Mouse (Mus musculus): ENCODE data around the gene Tmem246. TPM values are rescaled to one million over a fixed set of nuclear protein-coding genes. Genes with fewer than 3 reads are reported as not detected.

Gene Tmem246
- total and polyA plus RNA-seq, 3 experiments, result 9.7 to 14.4 (median 12.8) TPM

DNA sequence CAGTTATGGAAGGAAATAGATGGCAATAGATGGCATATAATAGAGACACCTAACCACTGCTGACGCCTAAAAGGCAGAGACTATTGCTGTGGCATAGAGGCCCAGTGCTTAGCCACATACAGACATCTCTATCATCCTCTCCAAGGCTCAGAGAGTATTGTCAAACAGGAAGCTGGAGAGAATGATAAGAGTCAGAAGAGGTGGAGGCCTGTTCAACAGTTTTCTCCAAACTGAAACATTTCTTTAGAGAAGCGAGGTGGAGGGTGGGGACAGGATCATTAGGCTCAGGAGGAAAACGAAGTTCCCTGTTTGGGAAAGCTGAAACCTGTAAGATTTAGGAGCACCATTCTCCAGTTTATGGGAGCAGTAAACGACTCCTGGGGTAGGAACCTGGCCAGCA, 16.4 kb downstream of the Tmem246 start:
- DNase-seq, result no peak

DNA sequence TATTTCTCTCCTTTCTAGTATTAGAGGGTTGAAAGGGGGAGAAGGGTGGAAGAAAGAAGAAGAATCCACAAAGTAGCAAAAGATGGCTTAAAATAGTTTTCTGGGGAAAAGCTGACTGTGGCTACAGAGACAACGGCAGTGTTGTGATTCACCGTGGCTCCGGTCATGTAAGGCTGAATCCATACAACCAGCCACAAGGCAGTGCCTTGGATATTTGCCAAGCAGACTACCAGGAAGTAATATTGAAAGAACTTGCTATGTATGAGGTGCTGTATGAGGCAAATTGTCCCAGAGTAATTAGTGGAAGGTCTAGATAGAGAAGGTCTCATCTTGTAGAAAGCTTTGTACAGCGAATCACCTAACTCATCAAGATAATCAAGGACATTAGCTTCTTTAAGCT, 25.5 kb downstream of the Tmem246 start:
- DNase-seq, result no peak

DNA sequence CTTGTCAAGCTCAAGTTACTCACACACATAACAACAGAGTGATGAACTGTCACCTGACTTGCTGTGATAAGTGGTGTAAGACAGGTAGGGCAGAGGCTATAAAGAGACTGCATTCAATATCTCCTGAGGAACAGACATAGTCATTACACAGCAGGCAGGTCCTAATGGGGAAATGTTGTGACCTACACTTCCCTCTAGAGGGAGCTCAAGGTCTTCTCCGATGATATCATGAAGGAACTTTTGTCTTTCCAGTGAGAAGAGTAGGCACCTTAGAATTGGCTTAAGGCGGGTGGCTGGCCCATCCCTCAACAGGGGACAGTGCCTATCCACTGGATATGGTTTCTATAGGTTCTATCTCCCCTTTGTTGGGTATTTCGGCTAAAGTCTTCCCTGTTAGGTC, 30.1 kb downstream of the Tmem246 start:
- peak; percentile 60 for DNase-seq

DNA sequence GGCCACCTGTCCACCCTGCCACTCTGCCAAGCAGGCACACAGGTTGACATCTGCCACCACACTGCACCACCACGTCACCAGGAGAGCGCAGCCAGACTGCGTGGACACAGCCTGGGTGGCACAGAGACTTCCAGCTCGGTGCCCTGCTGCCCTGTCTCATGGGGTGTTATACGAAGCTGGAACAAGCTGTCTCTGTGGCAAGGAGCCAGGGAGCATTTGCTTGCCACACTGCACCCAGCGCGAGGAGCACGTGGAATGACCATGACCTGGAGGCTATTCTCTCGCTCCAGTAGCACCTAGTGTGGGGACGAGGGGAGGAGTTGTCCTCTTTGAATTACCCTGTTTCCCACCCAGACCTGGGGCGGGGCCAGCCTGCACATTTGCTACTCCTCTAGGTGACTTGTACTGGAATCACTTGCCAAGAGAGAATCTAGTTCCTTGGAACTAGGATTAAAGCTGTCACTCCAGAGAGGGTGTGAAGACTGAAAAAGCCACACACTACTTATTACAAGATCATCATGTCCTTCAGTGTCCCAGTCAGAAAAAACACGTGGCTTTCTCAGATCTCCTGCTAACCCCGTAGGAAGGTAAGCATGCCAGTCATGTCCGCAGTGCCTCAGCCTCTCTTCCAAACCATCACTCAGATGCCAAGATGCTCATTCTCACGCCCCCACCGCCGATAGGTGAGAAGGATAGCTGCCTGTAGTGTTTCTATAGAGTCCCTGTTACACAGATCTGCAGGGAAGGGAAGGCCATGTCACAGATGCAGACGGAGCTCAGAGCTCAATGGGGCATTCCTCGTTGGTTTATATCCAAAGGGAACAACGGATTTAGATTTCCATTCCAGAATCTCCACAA, 37.5 kb downstream of the Tmem246 start:
- peak; percentile 63 for DNase-seq

DNA sequence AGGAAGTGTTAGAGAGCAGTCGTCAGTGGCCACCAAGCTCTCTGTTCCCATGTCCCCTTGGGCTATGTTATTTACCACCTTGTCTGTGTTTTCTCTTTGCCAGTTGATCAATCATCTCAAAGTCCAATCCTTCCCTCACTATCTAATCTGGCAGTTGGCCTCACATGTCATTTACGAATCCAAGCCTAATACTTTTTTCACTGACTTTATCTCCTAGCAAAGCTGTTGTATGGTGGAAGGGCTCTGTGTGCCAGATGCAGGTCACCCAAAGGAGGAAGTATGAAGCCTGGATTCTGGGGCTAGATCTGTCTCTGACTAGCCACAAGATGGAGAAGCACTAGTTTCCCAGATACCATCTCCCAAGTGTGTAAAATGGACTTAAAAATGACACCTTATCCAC, 39.5 kb downstream of the Tmem246 start:
- DNase-seq, result no peak

DNA sequence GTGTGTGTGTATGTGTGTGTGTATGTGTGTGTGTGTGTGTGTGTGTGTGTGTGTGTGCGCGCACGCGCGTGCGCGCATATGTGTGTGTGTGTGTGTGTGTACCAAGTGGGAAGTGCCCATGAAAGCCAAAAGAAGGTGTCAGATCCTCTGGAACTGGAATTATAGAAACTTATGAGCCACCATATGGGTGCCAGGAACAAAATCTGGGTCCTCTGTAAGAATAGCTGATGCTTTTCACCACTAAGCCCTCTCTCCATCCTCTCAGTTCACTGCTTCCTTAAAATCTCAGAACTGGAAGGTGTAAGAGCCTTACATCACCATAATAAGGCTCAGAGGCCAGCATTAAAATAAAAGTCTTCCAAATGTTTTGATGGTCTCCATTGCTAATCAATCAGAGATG, 40.3 kb downstream of the Tmem246 start:
- DNase-seq, result no peak

DNA sequence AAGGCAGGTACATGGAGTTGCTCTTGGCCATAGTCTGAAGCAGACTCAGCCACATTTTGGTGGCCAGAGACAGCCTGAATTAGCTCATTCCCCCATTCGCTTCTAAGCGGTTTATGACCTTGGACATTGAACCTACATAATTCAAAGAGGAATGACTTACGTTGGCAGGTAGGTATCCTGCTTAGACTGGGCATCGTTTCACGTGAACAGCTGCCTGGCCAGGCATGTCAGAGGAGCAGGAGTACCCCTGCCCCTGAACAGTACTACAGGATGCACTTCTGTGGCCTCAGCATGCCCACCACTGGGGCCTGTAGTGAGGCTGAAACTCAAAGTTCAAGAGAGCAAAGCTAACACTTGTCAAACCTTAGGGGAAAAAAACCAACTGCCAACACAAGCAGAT, 44.3 kb downstream of the Tmem246 start:
- DNase-seq, result no peak

DNA sequence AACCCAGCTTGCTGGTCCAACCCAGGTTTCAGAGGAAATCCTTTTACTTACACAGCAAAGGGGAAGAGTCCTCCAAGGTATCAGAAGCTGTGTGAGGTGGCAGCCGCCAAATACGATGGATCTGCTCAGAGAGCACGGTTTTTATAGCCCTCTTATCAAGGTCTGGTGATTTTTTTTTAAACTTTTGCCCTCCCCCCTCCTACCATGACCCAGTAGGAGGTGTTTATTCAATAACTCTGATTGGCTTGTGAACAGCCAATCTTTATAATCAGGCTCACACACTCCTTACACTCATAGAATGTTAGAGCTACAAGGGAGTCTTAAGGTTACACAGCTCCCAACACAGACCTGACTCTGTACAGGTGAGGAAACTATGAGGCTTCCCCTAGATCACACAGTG, 48.3 kb downstream of the Tmem246 start, which contains the start of gene Aldob:
TSS of gene Aldob (minus strand) at position 164 of the 400 bp plus-strand sequence.
- DNase-seq, result peak; percentile 9

DNA sequence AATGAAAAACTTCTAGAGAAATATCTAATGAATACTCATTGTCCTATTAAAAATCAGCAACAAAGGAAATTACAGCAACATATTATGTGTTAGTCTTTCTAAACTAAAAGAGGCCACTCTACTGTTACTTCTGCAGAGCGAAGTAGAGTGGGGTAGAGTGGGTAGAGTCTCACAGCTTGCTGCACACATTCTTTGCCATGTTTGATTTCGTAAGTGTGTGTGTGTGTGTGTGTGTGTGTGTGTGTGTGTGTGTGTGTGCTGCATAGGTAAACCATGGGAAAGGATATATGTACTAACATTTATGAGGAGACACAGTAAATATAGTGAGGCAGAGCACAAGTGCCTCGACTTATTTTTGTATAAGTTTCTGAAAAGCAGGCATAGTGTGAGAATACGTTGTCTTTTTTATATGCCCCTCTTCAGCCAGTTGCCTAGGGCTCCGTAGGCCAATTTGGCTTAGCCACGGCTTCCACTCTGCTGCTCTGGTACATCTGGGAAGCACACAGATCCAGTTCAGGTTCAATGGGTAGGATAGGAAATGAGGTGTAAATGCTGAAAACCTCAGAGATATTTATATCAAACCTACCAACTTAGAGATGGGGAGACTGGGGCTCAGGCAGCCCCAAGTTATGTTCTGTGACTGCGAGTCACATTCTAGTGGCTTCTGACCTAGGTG, 50.0 kb downstream of the Tmem246 start:
- no peak for DNase-seq

DNA sequence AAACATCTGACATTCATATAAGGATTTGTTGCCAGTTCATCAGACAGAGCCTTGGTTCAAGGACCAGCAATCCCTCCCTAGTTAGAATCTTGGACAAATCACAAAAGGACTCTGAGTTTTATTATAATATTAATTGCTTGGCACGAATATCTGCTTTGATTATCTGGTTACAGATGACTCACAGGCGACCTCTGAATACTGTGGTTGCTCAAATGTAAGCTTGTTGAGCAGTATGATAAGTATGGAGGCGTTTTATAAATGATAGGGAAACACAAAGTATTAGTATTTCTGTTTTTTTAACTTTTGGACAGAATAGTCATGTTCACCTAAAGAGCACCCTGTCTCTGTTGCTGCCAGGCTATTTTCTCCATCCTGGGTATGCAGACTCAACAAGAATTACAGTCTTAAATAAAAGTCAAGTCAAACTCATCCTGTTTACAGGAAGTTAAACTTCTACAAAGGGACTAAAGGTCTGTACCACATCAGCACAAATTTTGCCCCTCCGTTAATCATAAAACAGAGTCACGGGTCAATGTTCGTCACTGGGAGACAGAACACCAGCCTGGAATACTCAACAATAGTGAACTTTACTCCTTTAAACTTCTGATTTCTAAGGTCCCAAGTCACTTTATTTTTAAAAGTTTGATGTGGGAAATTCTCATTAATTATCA, 50.7 kb downstream of the Tmem246 start:
- peak; percentile 39 for DNase-seq

DNA sequence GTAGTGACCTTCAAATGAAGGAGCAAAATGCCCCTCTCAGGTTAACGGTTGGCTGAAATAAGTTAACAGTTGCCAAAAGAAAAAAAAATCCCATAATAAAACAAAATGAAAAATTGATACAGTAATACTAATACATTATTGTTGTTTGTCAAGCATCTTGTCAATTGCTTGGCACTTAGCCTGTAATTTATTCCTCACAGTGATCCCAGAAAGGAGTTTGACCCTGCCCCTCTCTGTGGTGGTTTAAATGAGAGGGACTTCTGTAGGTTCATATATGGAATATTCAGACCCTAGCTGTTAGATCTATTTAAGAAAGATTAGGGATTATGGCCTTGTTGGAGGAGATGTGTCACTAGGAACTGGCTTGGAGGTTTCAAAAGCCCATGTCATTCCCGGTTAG, 51.6 kb downstream of the Tmem246 start:
- no peak for DNase-seq

DNA sequence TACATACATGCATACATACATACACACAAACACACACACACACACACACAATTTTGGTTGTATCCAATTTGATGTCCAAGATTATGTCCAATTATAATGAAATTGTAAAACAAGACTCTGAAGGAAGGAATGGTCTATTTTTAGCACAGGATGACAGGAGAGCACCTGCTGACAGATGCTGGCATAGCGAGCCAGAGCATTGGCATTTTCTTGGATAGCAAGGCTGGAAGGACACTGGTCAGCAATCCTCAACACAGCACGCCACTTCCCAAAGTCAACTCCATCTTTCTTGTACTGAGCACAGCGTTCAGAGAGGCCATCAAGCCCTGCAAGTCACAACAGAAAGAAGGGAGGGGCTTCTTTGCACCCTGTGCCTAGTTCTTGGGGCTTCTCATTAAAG, 56.7 kb downstream of the Tmem246 start:
- DNase-seq, result no peak

DNA sequence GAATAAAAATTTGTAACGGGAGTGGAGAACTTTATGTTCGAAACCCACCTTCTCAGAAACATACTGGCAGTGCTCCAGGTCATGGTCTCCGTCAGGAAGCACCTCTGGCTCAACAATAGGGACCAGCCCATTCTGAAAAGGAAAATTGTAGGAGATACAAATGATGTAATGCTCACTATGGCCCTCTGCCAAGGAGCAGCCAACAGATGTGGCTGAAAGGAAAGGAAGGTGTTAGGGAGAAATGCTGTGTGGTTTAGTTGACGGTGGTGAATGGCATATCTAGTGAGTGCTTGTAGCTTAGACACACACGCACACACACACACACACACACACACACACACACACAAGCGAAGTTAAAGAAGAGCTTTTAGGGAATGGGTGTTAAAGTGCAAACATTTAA, 58.0 kb downstream of the Tmem246 start:
- no peak for DNase-seq

DNA sequence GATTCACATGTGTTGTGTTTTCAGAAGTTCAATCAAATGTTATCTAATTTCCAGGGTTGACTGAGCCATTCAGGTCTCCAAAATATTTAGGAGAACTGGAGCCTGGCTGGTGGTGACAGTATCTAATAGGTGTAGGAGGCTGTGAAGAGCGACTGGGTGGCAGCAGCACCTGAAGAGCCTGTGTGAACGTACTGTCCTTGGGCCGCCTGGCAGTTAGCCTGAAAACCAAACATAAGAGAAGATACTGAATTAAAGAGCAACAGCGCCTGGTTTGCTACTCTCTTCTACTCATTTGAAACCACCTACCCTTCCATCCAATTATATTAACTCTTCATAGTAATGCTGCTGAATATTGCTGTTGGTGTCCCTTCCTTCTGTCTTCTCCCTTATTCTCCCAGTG, 61.0 kb downstream of the Tmem246 start:
- DNase-seq, result no peak

DNA sequence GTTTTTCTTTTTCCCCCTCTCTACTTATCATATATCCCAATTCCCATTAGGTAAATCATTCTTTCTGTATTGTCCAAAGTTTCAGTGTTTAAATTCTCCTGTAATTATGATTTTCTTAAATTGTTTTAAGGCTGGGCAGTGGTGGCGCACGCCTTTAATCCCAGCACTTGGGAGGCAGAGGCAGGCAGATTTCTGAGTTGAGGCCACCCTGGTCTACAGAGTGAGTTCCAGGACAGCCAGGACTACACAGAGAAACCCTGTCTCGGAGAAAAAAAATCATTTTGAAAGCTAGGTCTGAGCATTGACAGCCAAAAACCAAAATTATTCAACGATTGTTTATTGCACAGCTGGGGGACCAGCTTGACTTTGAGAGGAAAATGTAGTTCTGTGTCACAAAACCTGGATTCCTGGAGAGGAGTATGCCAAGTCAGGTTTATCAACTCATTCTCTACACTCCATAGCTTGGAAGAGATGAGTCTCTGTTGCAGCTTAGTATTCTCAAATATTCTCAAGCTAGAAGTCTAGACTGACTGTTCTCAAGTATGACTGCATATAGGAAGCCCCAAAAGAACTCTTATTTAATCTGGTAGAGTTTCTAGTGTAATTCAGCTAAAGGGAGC, 61.9 kb downstream of the Tmem246 start:
- DNase-seq, result no peak

DNA sequence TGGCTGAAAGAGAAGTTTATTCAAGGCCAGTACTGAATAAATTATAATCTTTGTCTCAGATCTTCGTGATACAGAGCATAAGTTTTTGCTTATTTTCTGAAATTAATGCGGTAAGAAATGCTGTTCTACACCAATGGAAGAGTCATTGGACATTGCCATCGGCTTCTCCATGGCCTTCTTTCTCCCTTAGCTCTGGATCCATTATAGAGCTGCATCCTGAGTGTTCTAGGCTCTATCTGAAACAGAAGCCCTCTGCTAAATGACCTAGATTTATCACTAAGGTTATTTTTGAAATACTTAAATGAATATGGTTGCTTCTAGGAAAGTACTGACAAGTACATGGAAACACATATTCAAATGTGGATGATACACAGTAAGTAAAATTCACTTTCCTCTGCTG, 62.6 kb downstream of the Tmem246 start:
- DNase-seq, result no peak

Other genes with a start within 250 kb of the Tmem246 start
- under 1 TPM; 0.73 to 0.75 TPM for gene Acnat2, start 189.7 kb downstream of the Tmem246 start, total RNA-seq (2021)
- gene Acnat2, start 189.7 kb downstream of the Tmem246 start, polyA plus RNA-seq (2012; rRNA removed), result not detected in 2 replicates
- 1 to 10 TPM; 1.8 to 2.6 TPM for gene Acnat1, start 124.0 kb downstream of the Tmem246 start, total RNA-seq (2021)
- gene Acnat1, start 124.0 kb downstream of the Tmem246 start, polyA plus RNA-seq (2012; rRNA removed), result 0.11 TPM in 1 of 2 replicates, not detected in the other
- under 1 TPM; 0.24 to 0.72 TPM for gene Baat, start 91.3 kb downstream of the Tmem246 start, total RNA-seq (2021)
- not detected in 2 replicates for gene Baat, start 91.3 kb downstream of the Tmem246 start, polyA plus RNA-seq (2012; rRNA removed)
- gene Mrpl50, start 76.8 kb downstream of the Tmem246 start, total RNA-seq (2021), result 10 to 100 TPM; 42.9 to 48.5 TPM
- gene Mrpl50, start 76.8 kb downstream of the Tmem246 start, polyA plus RNA-seq (2012; rRNA removed), result 0.74 and 0.95 TPM in 2 replicates
- gene Zfp189, start 76.7 kb downstream of the Tmem246 start, total RNA-seq (2021), result 1 to 10 TPM; 5.4 to 6.2 TPM
- gene Zfp189, start 76.7 kb downstream of the Tmem246 start, polyA plus RNA-seq (2012; rRNA removed), result 0.51 and 0.59 TPM in 2 replicates
- 1 to 10 TPM in 1 of 2 experiments, under 1 TPM in 1; 0.79 to 6.5 TPM for gene Aldob, start 48.3 kb downstream of the Tmem246 start, total RNA-seq (2021)
- gene Aldob, start 48.3 kb downstream of the Tmem246 start, polyA plus RNA-seq (2012; rRNA removed), result 1.3 TPM in 1 of 2 replicates, not detected in the other
- gene Rnf20, start 34.1 kb upstream of the Tmem246 start, total RNA-seq (2021), result 10 to 100 TPM; 46.8 to 54.3 TPM
- gene Rnf20, start 34.1 kb upstream of the Tmem246 start, polyA plus RNA-seq (2012; rRNA removed), result 22.2 and 24.1 TPM in 2 replicates
- gene Ppp3r2, start 84.1 kb upstream of the Tmem246 start, total RNA-seq (2021), result not detected
- not detected in 2 replicates for gene Ppp3r2, start 84.1 kb upstream of the Tmem246 start, polyA plus RNA-seq (2012; rRNA removed)
- under 1 TPM; 0.21 to 0.46 TPM for gene Grin3a, start 247.9 kb upstream of the Tmem246 start, total RNA-seq (2021)
- 0.01 and 0.09 TPM in 2 replicates for gene Grin3a, start 247.9 kb upstream of the Tmem246 start, polyA plus RNA-seq (2012; rRNA removed)

Data from adrenal gland, adult 2 months (tissue).